Mouse (Mus musculus): ENCODE measurements around the gene Slc6a20b. TPM values are rescaled to one million over a fixed set of nuclear protein-coding genes. Genes with fewer than 3 reads are reported as not detected.
"Not testable (repeated sequence)": the region's sequence is repeated elsewhere in the genome, so short reads cannot be mapped to it uniquely, and the experiment has no call there.

Slc6a20b gene
- 0.10 and 0.17 TPM in 2 replicates for polyA plus RNA-seq (2014; fragmentation: Nextera tagmentation; extraction: Ambion mirVana)

GRCm38 (mm10) chr9:123632281-123632680, at the start of gene Slc6a20b:
Slc6a20b (minus strand) TSS chr9:123632565.
- Histone ChIP-seq H3K36me3 (ENCODE audit: control insufficient read depth, insufficient read depth, low read length) (no peaks in the 10 kb centered on the region), H3K9ac (ENCODE audit: low read depth, low read length) (no peak within 1 kb of the TSS), H3K4me2 (ENCODE audit: low read depth, low read length) (no peak within 1 kb of the TSS), H3K4me1 (ENCODE audit: control insufficient read depth, insufficient read depth, low read length) (no peaks in the 10 kb centered on the region), H3K4me3 (ENCODE audit: low read depth, low read length) (no peak within 1 kb of the TSS), H3K9me3 (ENCODE audit: control insufficient read depth, low read length) (no peaks in the 10 kb centered on the region), H3K27ac (replicated peaks; ENCODE audit: low read depth, low read length) (no peak within 1 kb of the TSS), H3K27me3 (replicated peaks; ENCODE audit: control insufficient read depth, insufficient read depth, low read length) (no peaks in the 10 kb centered on the region)
- ATAC-seq (ENCODE audit: low read depth) (no peak), DNase-seq (ENCODE audit: low spot score) (no peak)
- 76% methylated on average over 6 of the region's 6 CpGs for WGBS

GRCm38 (mm10) chr9:123679198-123679597, 46.8 kb upstream of the Slc6a20b start:
- DNase-seq (ENCODE audit: low spot score) (no peak), ATAC-seq (ENCODE audit: low read depth) (no peak)
- peaks cover 66% of the 10 kb centered on the region for H3K27me3 ChIP-seq (replicated peaks; ENCODE audit: control insufficient read depth, insufficient read depth, low read length)
- no peaks in the 10 kb centered on the region for H3K4me1 ChIP-seq (ENCODE audit: control insufficient read depth, insufficient read depth, low read length)
- peak overlapping the region; percentile 81 for H3K4me2 ChIP-seq (ENCODE audit: low read depth, low read length)
- H3K9me3 ChIP-seq (ENCODE audit: control insufficient read depth, low read length) = no peaks in the 10 kb centered on the region
- no peaks in the 10 kb centered on the region for H3K36me3 ChIP-seq (ENCODE audit: control insufficient read depth, insufficient read depth, low read length)
- no peak overlapping the region for H3K27ac ChIP-seq (replicated peaks; ENCODE audit: low read depth, low read length)
- peak overlapping the region; percentile 44 for H3K4me3 ChIP-seq (ENCODE audit: low read depth, low read length)
- 16% methylated on average over 2 of the region's 2 CpGs for WGBS
- H3K9ac ChIP-seq (ENCODE audit: low read depth, low read length) = no peak overlapping the region

- peak; percentile 55; the same call in 1 of the 2 replicates for ATAC-seq (ENCODE audit: low read depth)
- no peak within 1 kb of the TSS for H3K27ac ChIP-seq (replicated peaks; ENCODE audit: low read depth, low read length)
- peaks cover 66% of the 10 kb centered on the region for H3K27me3 ChIP-seq (replicated peaks; ENCODE audit: control insufficient read depth, insufficient read depth, low read length)
- peak; percentile 19 for DNase-seq (ENCODE audit: low spot score)
- under 1% methylated on average over 46 of the region's 73 CpGs for WGBS
- no peaks in the 10 kb centered on the region for H3K36me3 ChIP-seq (ENCODE audit: control insufficient read depth, insufficient read depth, low read length)
- H3K4me1 ChIP-seq (ENCODE audit: control insufficient read depth, insufficient read depth, low read length) = no peaks in the 10 kb centered on the region
- peak within 1 kb of the TSS; percentile 48; the same call in 1 of the 2 replicates for H3K9ac ChIP-seq (ENCODE audit: low read depth, low read length)
- no peaks in the 10 kb centered on the region for H3K9me3 ChIP-seq (ENCODE audit: control insufficient read depth, low read length)
- peak within 1 kb of the TSS; percentile 81 for H3K4me2 ChIP-seq (ENCODE audit: low read depth, low read length)
- H3K4me3 ChIP-seq (ENCODE audit: low read depth, low read length) = peak within 1 kb of the TSS; percentile 44
Observed at GRCm38 (mm10) chr9:123678327-123679105, 46.2 kb upstream of the Slc6a20b start, which contains the start of the genes Ccr9 and Slc6a20a. Ccr9 (plus strand) TSS chr9:123678439. Slc6a20a (minus strand) TSS chr9:123678885.

GRCm38 (mm10) chr9:123665645-123666044, 33.3 kb upstream of the Slc6a20b start:
- Histone ChIP-seq H3K27ac (replicated peaks; ENCODE audit: low read depth, low read length) (no peak overlapping the region), H3K4me3 (ENCODE audit: low read depth, low read length) (no peak overlapping the region), H3K9me3 (ENCODE audit: control insufficient read depth, low read length) (0 out of 2 replicates have a peak, but pooled peaks cover 4% of the 10 kb centered on the region), H3K36me3 (ENCODE audit: control insufficient read depth, insufficient read depth, low read length) (no peaks in the 10 kb centered on the region), H3K27me3 (replicated peaks; ENCODE audit: control insufficient read depth, insufficient read depth, low read length) (no peaks in the 10 kb centered on the region), H3K4me1 (ENCODE audit: control insufficient read depth, insufficient read depth, low read length) (no peaks in the 10 kb centered on the region), H3K4me2 (ENCODE audit: low read depth, low read length) (no peak overlapping the region), H3K9ac (ENCODE audit: low read depth, low read length) (no peak overlapping the region)
- ATAC-seq (ENCODE audit: low read depth) (no peak), DNase-seq (ENCODE audit: low spot score) (peak; percentile 46)
- WGBS = 42% methylated on average over 5 of the region's 5 CpGs

GRCm38 (mm10) chr9:123659986-123660676, 27.8 kb upstream of the Slc6a20b start:
- H3K4me1 ChIP-seq (ENCODE audit: control insufficient read depth, insufficient read depth, low read length); H3K4me2 ChIP-seq (ENCODE audit: low read depth, low read length); H3K4me3 ChIP-seq (ENCODE audit: low read depth, low read length); H3K36me3 ChIP-seq (ENCODE audit: control insufficient read depth, insufficient read depth, low read length); H3K27ac ChIP-seq (replicated peaks; ENCODE audit: low read depth, low read length); H3K9me3 ChIP-seq (ENCODE audit: control insufficient read depth, low read length); H3K27me3 ChIP-seq (replicated peaks; ENCODE audit: control insufficient read depth, insufficient read depth, low read length); H3K9ac ChIP-seq (ENCODE audit: low read depth, low read length): not testable (repeated sequence)
- WGBS = 80% methylated on average over 16 of the region's 18 CpGs
- ATAC-seq (ENCODE audit: low read depth) (peak; percentile 30; the same call in 1 of the 2 replicates), DNase-seq (ENCODE audit: low spot score) (peak; percentile 12)

- no peaks in the 10 kb centered on the region for H3K9me3 ChIP-seq (ENCODE audit: control insufficient read depth, low read length)
- DNase-seq (ENCODE audit: low spot score) = no peak
- no peaks in the 10 kb centered on the region for H3K27me3 ChIP-seq (replicated peaks; ENCODE audit: control insufficient read depth, insufficient read depth, low read length)
- no peaks in the 10 kb centered on the region for H3K36me3 ChIP-seq (ENCODE audit: control insufficient read depth, insufficient read depth, low read length)
- no peak overlapping the region for H3K4me2 ChIP-seq (ENCODE audit: low read depth, low read length)
- H3K4me3 ChIP-seq (ENCODE audit: low read depth, low read length) = no peak overlapping the region
- no peak overlapping the region for H3K9ac ChIP-seq (ENCODE audit: low read depth, low read length)
- H3K4me1 ChIP-seq (ENCODE audit: control insufficient read depth, insufficient read depth, low read length) = no peaks in the 10 kb centered on the region
- ATAC-seq (ENCODE audit: low read depth) = no peak
- no peak overlapping the region for H3K27ac ChIP-seq (replicated peaks; ENCODE audit: low read depth, low read length)
Observed at GRCm38 (mm10) chr9:123658981-123659380, 26.6 kb upstream of the Slc6a20b start.

GRCm38 (mm10) chr9:123657457-123657856, 25.1 kb upstream of the Slc6a20b start:
- Histone ChIP-seq H3K4me2 (ENCODE audit: low read depth, low read length) (no peak overlapping the region), H3K27ac (replicated peaks; ENCODE audit: low read depth, low read length) (no peak overlapping the region), H3K4me3 (ENCODE audit: low read depth, low read length) (no peak overlapping the region), H3K36me3 (ENCODE audit: control insufficient read depth, insufficient read depth, low read length) (no peaks in the 10 kb centered on the region), H3K4me1 (ENCODE audit: control insufficient read depth, insufficient read depth, low read length) (no peaks in the 10 kb centered on the region), H3K9ac (ENCODE audit: low read depth, low read length) (no peak overlapping the region), H3K27me3 (replicated peaks; ENCODE audit: control insufficient read depth, insufficient read depth, low read length) (no peaks in the 10 kb centered on the region), H3K9me3 (ENCODE audit: control insufficient read depth, low read length) (no peaks in the 10 kb centered on the region)
- DNase-seq (ENCODE audit: low spot score) = no peak
- 83% methylated on average over 3 of the region's 3 CpGs for WGBS
- no peak for ATAC-seq (ENCODE audit: low read depth)

- Histone ChIP-seq H3K36me3 (ENCODE audit: control insufficient read depth, insufficient read depth, low read length) (no peaks in the 10 kb centered on the region), H3K9me3 (ENCODE audit: control insufficient read depth, low read length) (no peaks in the 10 kb centered on the region), H3K4me1 (ENCODE audit: control insufficient read depth, insufficient read depth, low read length) (no peaks in the 10 kb centered on the region), H3K27me3 (replicated peaks; ENCODE audit: control insufficient read depth, insufficient read depth, low read length) (no peaks in the 10 kb centered on the region), H3K27ac (replicated peaks; ENCODE audit: low read depth, low read length) (no peak overlapping the region), H3K9ac (ENCODE audit: low read depth, low read length) (no peak overlapping the region), H3K4me2 (ENCODE audit: low read depth, low read length) (no peak overlapping the region), H3K4me3 (ENCODE audit: low read depth, low read length) (no peak overlapping the region)
- peak; percentile 86; the same call in 1 of the 2 replicates for ATAC-seq (ENCODE audit: low read depth)
- 46% methylated on average over 4 of the region's 4 CpGs for WGBS
- peak; percentile 52 for DNase-seq (ENCODE audit: low spot score)
Observed at GRCm38 (mm10) chr9:123651369-123651768, 19.0 kb upstream of the Slc6a20b start.

All from embryonic facial prominence, embryonic 14.5 days (tissue).